Mouse (Mus musculus): Measurements from ENCODE around the gene Eme2. TPM values are rescaled to one million over a fixed set of nuclear protein-coding genes. Genes with fewer than 3 reads are reported as not detected.

Gene Eme2
- polyA plus RNA-seq, 1 experiment, result 11.2 TPM

GRCm38 (mm10) chr17:24856589-24856988 is 38.3 kb downstream of the Eme2 start:
- TF ChIP-seq USF1 (IDR thresholded peaks at IDR 0.05; ENCODE audit: low read depth) (no peak), FOSL1 (IDR thresholded peaks at IDR 0.05; ENCODE audit: insufficient read depth, low read length, poor library complexity, severe bottlenecking) (no peak), MYOG (IDR thresholded peaks at IDR 0.05; ENCODE audit: control insufficient read depth, extremely low read depth, insufficient read length) (no peak), MYOD1 (IDR thresholded peaks at IDR 0.05; ENCODE audit: control insufficient read depth, insufficient read length, low read depth) (no peak), CTCF (IDR thresholded peaks at IDR 0.05; ENCODE audit: control insufficient read depth, insufficient read depth, insufficient read length) (no peak), CEBPB (IDR thresholded peaks at IDR 0.05; ENCODE audit: low read depth) (no peak), MAX (IDR thresholded peaks at IDR 0.05) (no peak)
- no peaks in the 10 kb centered on the region for H3K79me3 ChIP-seq (ENCODE audit: low read depth)
- no peak overlapping the region for H3K4me3 ChIP-seq (ENCODE audit: insufficient read depth, poor library complexity, severe bottlenecking)
- H3K36me3 ChIP-seq (ENCODE audit: control insufficient read depth, insufficient read depth), result no peaks in the 10 kb centered on the region
- no peak overlapping the region for H3ac ChIP-seq (ENCODE audit: control insufficient read depth, insufficient read length, low read depth)
- no peaks in the 10 kb centered on the region for H3K27me3 ChIP-seq (ENCODE audit: control insufficient read depth, insufficient read depth, insufficient read length)
- H3K79me2 ChIP-seq (ENCODE audit: control insufficient read depth, insufficient read depth), result no peaks in the 10 kb centered on the region

- TF ChIP-seq MAX (IDR thresholded peaks at IDR 0.05) (peak; percentile 53), MYOG (IDR thresholded peaks at IDR 0.05; ENCODE audit: control insufficient read depth, extremely low read depth, insufficient read length) (no peak), CEBPB (IDR thresholded peaks at IDR 0.05; ENCODE audit: low read depth) (no peak), USF1 (IDR thresholded peaks at IDR 0.05; ENCODE audit: low read depth) (peak; percentile 83), MYOD1 (IDR thresholded peaks at IDR 0.05; ENCODE audit: control insufficient read depth, insufficient read length, low read depth) (no peak), FOSL1 (IDR thresholded peaks at IDR 0.05; ENCODE audit: insufficient read depth, low read length, poor library complexity, severe bottlenecking) (peak; percentile 91)
- H3K27me3 ChIP-seq (ENCODE audit: control insufficient read depth, insufficient read depth, insufficient read length), result no peaks in the 10 kb centered on the region
- H3K79me3 ChIP-seq (ENCODE audit: low read depth), result no peaks in the 10 kb centered on the region
- no peaks in the 10 kb centered on the region for H3K79me2 ChIP-seq (ENCODE audit: control insufficient read depth, insufficient read depth)
- H3K36me3 ChIP-seq (ENCODE audit: control insufficient read depth, insufficient read depth), result no peaks in the 10 kb centered on the region
- H3K4me3 ChIP-seq (ENCODE audit: insufficient read depth, poor library complexity, severe bottlenecking), result no peak overlapping the region
- H3ac ChIP-seq (ENCODE audit: control insufficient read depth, insufficient read length, low read depth), result peak overlapping the region; percentile 13
These were observed 38.9 kb downstream of the Eme2 start for GRCm38 (mm10) chr17:24855838-24856464.

GRCm38 (mm10) chr17:24851381-24852125 is 43.3 kb downstream of the Eme2 start:
- TF ChIP-seq FOSL1 (IDR thresholded peaks at IDR 0.05; ENCODE audit: insufficient read depth, low read length, poor library complexity, severe bottlenecking) (no peak), USF1 (IDR thresholded peaks at IDR 0.05; ENCODE audit: low read depth) (no peak), CTCF (IDR thresholded peaks at IDR 0.05; ENCODE audit: control insufficient read depth, insufficient read depth, insufficient read length) (no peak), MAX (IDR thresholded peaks at IDR 0.05) (no peak)
- peaks cover 19% of the 10 kb centered on the region for H3K79me2 ChIP-seq (ENCODE audit: control insufficient read depth, insufficient read depth)
- H3K36me3 ChIP-seq (ENCODE audit: control insufficient read depth, insufficient read depth), result no peaks in the 10 kb centered on the region
- H3K4me3 ChIP-seq (ENCODE audit: insufficient read depth, poor library complexity, severe bottlenecking), result no peak overlapping the region
- H3ac ChIP-seq (ENCODE audit: control insufficient read depth, insufficient read length, low read depth), result no peak overlapping the region
- H3K27me3 ChIP-seq (ENCODE audit: control insufficient read depth, insufficient read depth, insufficient read length), result no peaks in the 10 kb centered on the region
- no peaks in the 10 kb centered on the region for H3K79me3 ChIP-seq (ENCODE audit: low read depth)

GRCm38 (mm10) chr17:24850773-24851127 is 44.1 kb downstream of the Eme2 start:
- no peaks in the 10 kb centered on the region for H3K27me3 ChIP-seq (ENCODE audit: control insufficient read depth, insufficient read depth, insufficient read length)
- no peak for TF ChIP-seq CTCF (IDR thresholded peaks at IDR 0.05; ENCODE audit: control insufficient read depth, insufficient read depth, insufficient read length)
- TF ChIP-seq FOSL1 (IDR thresholded peaks at IDR 0.05; ENCODE audit: insufficient read depth, low read length, poor library complexity, severe bottlenecking), result no peak
- TF ChIP-seq USF1 (IDR thresholded peaks at IDR 0.05; ENCODE audit: low read depth), result no peak
- TF ChIP-seq CEBPB (IDR thresholded peaks at IDR 0.05; ENCODE audit: low read depth), result no peak
- TF ChIP-seq MYOG (IDR thresholded peaks at IDR 0.05; ENCODE audit: control insufficient read depth, extremely low read depth, insufficient read length), result no peak
- no peak for TF ChIP-seq MAX (IDR thresholded peaks at IDR 0.05)
- no peak for TF ChIP-seq MYOD1 (IDR thresholded peaks at IDR 0.05; ENCODE audit: control insufficient read depth, insufficient read length, low read depth)
- no peaks in the 10 kb centered on the region for H3K79me3 ChIP-seq (ENCODE audit: low read depth)
- peak overlapping the region; percentile 56 for H3K4me3 ChIP-seq (ENCODE audit: insufficient read depth, poor library complexity, severe bottlenecking)
- peaks cover 19% of the 10 kb centered on the region for H3K79me2 ChIP-seq (ENCODE audit: control insufficient read depth, insufficient read depth)
- peak overlapping the region; percentile 79 for H3ac ChIP-seq (ENCODE audit: control insufficient read depth, insufficient read length, low read depth)
- no peaks in the 10 kb centered on the region for H3K36me3 ChIP-seq (ENCODE audit: control insufficient read depth, insufficient read depth)

GRCm38 (mm10) chr17:24850065-24850772 is 44.7 kb downstream of the Eme2 start, which contains the start of gene Fahd1:
Fahd1 (minus strand) TSS chr17:24850364.
- Histone ChIP-seq H3K79me2 (ENCODE audit: control insufficient read depth, insufficient read depth) (peaks cover 19% of the 10 kb centered on the region), H3K27me3 (ENCODE audit: control insufficient read depth, insufficient read depth, insufficient read length) (no peaks in the 10 kb centered on the region), H3ac (ENCODE audit: control insufficient read depth, insufficient read length, low read depth) (peak within 1 kb of the TSS; percentile 91), H3K36me3 (ENCODE audit: control insufficient read depth, insufficient read depth) (no peaks in the 10 kb centered on the region), H3K79me3 (ENCODE audit: low read depth) (no peaks in the 10 kb centered on the region), H3K4me3 (ENCODE audit: insufficient read depth, poor library complexity, severe bottlenecking) (peak within 1 kb of the TSS; percentile 56)
- TF ChIP-seq FOSL1 (IDR thresholded peaks at IDR 0.05; ENCODE audit: insufficient read depth, low read length, poor library complexity, severe bottlenecking), result no peak
- peak; percentile 94 for TF ChIP-seq USF1 (IDR thresholded peaks at IDR 0.05; ENCODE audit: low read depth)
- TF ChIP-seq MYOD1 (IDR thresholded peaks at IDR 0.05; ENCODE audit: control insufficient read depth, insufficient read length, low read depth), result no peak
- TF ChIP-seq CTCF (IDR thresholded peaks at IDR 0.05; ENCODE audit: control insufficient read depth, insufficient read depth, insufficient read length), result no peak
- TF ChIP-seq CEBPB (IDR thresholded peaks at IDR 0.05; ENCODE audit: low read depth), result no peak
- no peak for TF ChIP-seq MAX (IDR thresholded peaks at IDR 0.05)

Measured in C2C12 (cell line).